Mouse (Mus musculus) liver, adult 2 months (tissue): ENCODE data around the gene Ruvbl2. TPM values are rescaled to one million over a fixed set of nuclear protein-coding genes. Genes with fewer than 3 reads are reported as not detected.
A peak's percentile ranks its signal among the peaks of the same experiment; 100 is the strongest.
"Not testable (repeated sequence)": the region's sequence is repeated elsewhere in the genome, so short reads cannot be mapped to it uniquely, and the experiment has no call there.

Experiments used
- DNase-seq: peaks from one replicate; pipeline ENCODE4 v3.0.0-alpha.2; 2011; ENCODE audit warnings: low read depth, low spot score; ENCODE audit errors: extremely low read depth
- H3K27ac ChIP-seq: fragments of 200-500 bp; replicated peaks from 2 replicates; pipeline ENCODE4 v1.5.1; 2012; ENCODE audit warnings: low read depth, mild to moderate bottlenecking, control low read depth, inconsistent platforms, low read length; ENCODE audit not compliant: insufficient read depth
- H3K27me3 ChIP-seq: fragments of 200-500 bp; 2 replicates; pipeline ENCODE4 v1.6.1; 2012; ENCODE audit warnings: mild to moderate bottlenecking, moderate library complexity, low read length, inconsistent platforms; ENCODE audit not compliant: control insufficient read depth, insufficient read depth
- H3K36me3 ChIP-seq: fragments of 200-500 bp; 2 replicates; pipeline ENCODE4 v1.6.1; 2012; ENCODE audit warnings: low read length, inconsistent platforms; ENCODE audit not compliant: control insufficient read depth, insufficient read depth
- H3K4me1 ChIP-seq: fragments of 200-500 bp; 2 replicates; pipeline ENCODE4 v1.6.1; 2011; ENCODE audit warnings: low read length; ENCODE audit not compliant: control insufficient read depth, insufficient read depth
- H3K4me3 ChIP-seq: fragments of 200-500 bp; 2 replicates; pipeline ENCODE4 v1.5.1; 2011; ENCODE audit warnings: low read depth, mild to moderate bottlenecking, control low read depth, low read length, moderate library complexity; ENCODE audit not compliant: insufficient read depth
- H3K79me2 ChIP-seq: fragments of 200-500 bp; 2 replicates; pipeline ENCODE4 v1.6.1; 2012; ENCODE audit warnings: inconsistent platforms, mild to moderate bottlenecking, low read length, moderate library complexity; ENCODE audit not compliant: control insufficient read depth, insufficient read depth
- H3K9ac ChIP-seq: fragments of 200-500 bp; 2 replicates; pipeline ENCODE4 v1.6.1; 2012; ENCODE audit warnings: low read depth, mild to moderate bottlenecking, control low read depth, inconsistent platforms, low read length
- CTCF ChIP-seq: fragments of 200-500 bp; IDR thresholded peaks from 2 replicates; pipeline ENCODE4 v1.5.1; 2011; ENCODE audit warnings: low read depth, low read length, control low read depth
- POLR2A ChIP-seq: fragments of 200-500 bp; IDR thresholded peaks from 2 replicates; pipeline ENCODE4 v1.6.1; 2011; ENCODE audit warnings: low read length, control low read depth; ENCODE audit not compliant: insufficient read depth; ENCODE audit errors: extremely low read depth
- WGBS: fragments of 180-500 bp; shearing (Covaris S2); methylation state at CpG from one replicate; pipeline ENCODE4 v1.1.7; 2018; 5-methylcytosine and 5-hydroxymethylcytosine counted together
- polyA plus RNA-seq: library from polyadenylated mRNA; depleted of rRNA; stranded (reverse); fragments of >200 nt; gene quantifications from 2 replicates; pipeline ENCODE4 v1.2.3, GENCODE M21; 2012
- total RNA-seq: library from RNA; depleted of rRNA; stranded (reverse); fragments of >200 nt; gene quantifications from 2 replicates; pipeline ENCODE4 v1.2.3, GENCODE M21; 2014

Ruvbl2 gene
- total and polyA plus RNA-seq, 2 experiments = 8.9 to 28.8 TPM

GRCm38 (mm10) chr7:45481374-45481927 lies 43.6 kb upstream of the Ruvbl2 start, which contains the start of gene Tulp2:
TSS of gene Tulp2 (plus strand) at chr7:45481877.
- Histone ChIP-seq H3K36me3 (peaks cover 33% of the 10 kb centered on the region), H3K27ac (peak within 1 kb of the TSS; percentile 82), H3K4me3 (no peak within 1 kb of the TSS), H3K4me1 (peaks cover 22% of the 10 kb centered on the region), H3K9ac (no peak within 1 kb of the TSS), H3K79me2 (no peaks in the 10 kb centered on the region; the same call in 1 of the 2 replicates), H3K27me3 (no peaks in the 10 kb centered on the region)
- WGBS = 44% methylated on average over 15 of the region's 15 CpGs
- TF ChIP-seq POLR2A = no peak
- peak; percentile 90 for DNase-seq

GRCm38 (mm10) chr7:45480310-45480709 lies 42.4 kb upstream of the Ruvbl2 start:
- WGBS = 23% methylated on average over 4 of the region's 4 CpGs
- Histone ChIP-seq H3K27ac (peak overlapping the region; percentile 71), H3K36me3 (peaks cover 36% of the 10 kb centered on the region), H3K4me1 (peaks cover 17% of the 10 kb centered on the region)
- peak; percentile 76 for DNase-seq
- not testable (repeated sequence) for H3K79me2 ChIP-seq, H3K9ac ChIP-seq, H3K27me3 ChIP-seq, H3K4me3 ChIP-seq

- peaks cover 12% of the 10 kb centered on the region for H3K4me1 ChIP-seq
- H3K27ac ChIP-seq = no peak overlapping the region
- 98% methylated on average over 7 of the region's 7 CpGs for WGBS
- DNase-seq = no peak
- no peaks in the 10 kb centered on the region for H3K27me3 ChIP-seq
- TF ChIP-seq POLR2A (no peak), CTCF (no peak)
- peaks cover 44% of the 10 kb centered on the region for H3K36me3 ChIP-seq
- H3K79me2 ChIP-seq = no peaks in the 10 kb centered on the region
- H3K9ac ChIP-seq = no peak overlapping the region
- H3K4me3 ChIP-seq = no peak overlapping the region
Observed at GRCm38 (mm10) chr7:45478774-45479173, 40.9 kb upstream of the Ruvbl2 start.

GRCm38 (mm10) chr7:45477003-45477402 lies 39.1 kb upstream of the Ruvbl2 start:
- DNase-seq = peak; percentile 61
- TF ChIP-seq CTCF (peak; percentile 60; the same call in 1 of the 2 replicates), POLR2A (no peak)
- no peaks in the 10 kb centered on the region for H3K27me3 ChIP-seq
- H3K4me1 ChIP-seq = peaks cover 8% of the 10 kb centered on the region
- H3K79me2 ChIP-seq = no peaks in the 10 kb centered on the region
- no peak overlapping the region for H3K27ac ChIP-seq
- no peak overlapping the region for H3K9ac ChIP-seq
- H3K4me3 ChIP-seq = no peak overlapping the region
- 9% methylated on average over 3 of the region's 3 CpGs for WGBS
- peaks cover 46% of the 10 kb centered on the region for H3K36me3 ChIP-seq

GRCm38 (mm10) chr7:45476453-45476852 lies 38.6 kb upstream of the Ruvbl2 start:
- peaks cover 46% of the 10 kb centered on the region for H3K36me3 ChIP-seq
- no peak for DNase-seq
- TF ChIP-seq CTCF = no peak
- TF ChIP-seq POLR2A = no peak
- peaks cover 4% of the 10 kb centered on the region for H3K4me1 ChIP-seq
- H3K79me2 ChIP-seq = no peaks in the 10 kb centered on the region
- H3K4me3 ChIP-seq = no peak overlapping the region
- H3K27me3 ChIP-seq = no peaks in the 10 kb centered on the region
- no peak overlapping the region for H3K27ac ChIP-seq
- 44% methylated on average over 1 of the region's 1 CpGs for WGBS
- H3K9ac ChIP-seq = no peak overlapping the region

GRCm38 (mm10) chr7:45475291-45475969 lies 37.5 kb upstream of the Ruvbl2 start:
- H3K36me3 ChIP-seq = peaks cover 44% of the 10 kb centered on the region
- no peak overlapping the region for H3K4me3 ChIP-seq
- no peaks in the 10 kb centered on the region for H3K79me2 ChIP-seq
- no peaks in the 10 kb centered on the region for H3K27me3 ChIP-seq
- no peak overlapping the region for H3K27ac ChIP-seq
- H3K9ac ChIP-seq = no peak overlapping the region
- TF ChIP-seq POLR2A (no peak), CTCF (no peak)
- H3K4me1 ChIP-seq = no peaks in the 10 kb centered on the region; the same call in 1 of the 2 replicates
- DNase-seq = no peak
- 87% methylated on average over 16 of the region's 16 CpGs for WGBS
